Mouse (Mus musculus) skeletal muscle tissue, adult 2 months (tissue): ENCODE measurements around the gene Itpkb.

Experiments used
- DNase-seq: peaks from one replicate; pipeline ENCODE4 v3.0.0-alpha.2; 2012; ENCODE audit warnings: low read depth, low spot score

Itpkb gene

DNA sequence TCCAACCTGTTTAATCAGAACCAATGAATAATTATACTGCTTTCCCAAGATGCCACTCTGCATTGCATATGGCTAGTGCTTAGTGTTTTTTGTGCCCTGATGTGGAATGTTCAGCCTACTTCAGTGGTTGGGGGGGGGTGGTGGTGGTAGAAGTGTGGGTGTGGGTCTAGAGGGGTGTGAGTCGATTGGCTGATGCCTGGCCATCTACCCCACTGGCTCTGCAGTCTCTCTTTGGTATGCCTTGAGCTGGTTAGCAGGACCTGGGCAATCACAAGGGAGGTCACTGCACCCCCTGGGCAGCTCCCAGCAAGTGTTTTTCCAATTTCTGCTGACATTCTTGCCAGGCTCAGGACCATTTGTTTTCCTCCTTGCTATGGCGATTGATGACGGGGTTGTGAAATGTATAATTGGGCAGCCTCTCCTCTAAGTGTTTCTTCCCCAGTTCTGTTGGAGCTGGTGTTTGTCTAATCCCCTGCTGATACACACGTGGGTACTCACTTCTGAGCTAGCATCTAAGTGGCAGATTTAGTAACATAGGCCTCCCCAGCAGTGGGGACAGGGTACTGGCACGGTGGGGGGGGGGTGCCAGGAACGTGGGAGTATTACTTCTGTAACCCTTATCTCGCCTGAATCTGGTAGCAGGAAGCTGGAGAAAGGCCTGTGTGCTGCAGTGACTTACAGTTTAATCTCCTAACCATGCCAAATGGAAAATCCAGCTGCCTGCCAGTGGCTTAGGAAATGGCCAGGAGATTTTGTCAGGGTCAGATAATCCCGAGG, 13.3 kb downstream of the Itpkb start:
- DNase-seq: no peak

DNA sequence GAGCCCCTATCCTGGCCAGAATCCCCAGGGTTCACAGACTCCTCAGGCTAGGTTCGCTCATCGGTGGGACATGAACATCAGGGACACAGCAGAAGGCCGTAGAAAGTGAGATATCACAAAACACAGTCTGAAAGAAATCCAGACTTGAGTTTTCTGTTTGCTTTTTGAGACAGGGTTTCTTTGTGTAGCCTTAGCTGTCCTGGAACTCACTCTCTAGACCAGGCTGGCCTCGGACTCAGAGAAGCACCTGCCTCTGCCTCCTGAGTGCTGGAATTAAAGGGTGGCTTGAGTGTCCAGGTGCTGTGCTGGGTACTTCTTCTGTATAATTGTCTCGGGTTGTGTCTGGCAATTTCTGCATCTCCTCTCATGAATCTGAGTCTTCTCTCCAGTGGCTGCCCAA, 14.8 kb downstream of the Itpkb start:
- no peak for DNase-seq

DNA sequence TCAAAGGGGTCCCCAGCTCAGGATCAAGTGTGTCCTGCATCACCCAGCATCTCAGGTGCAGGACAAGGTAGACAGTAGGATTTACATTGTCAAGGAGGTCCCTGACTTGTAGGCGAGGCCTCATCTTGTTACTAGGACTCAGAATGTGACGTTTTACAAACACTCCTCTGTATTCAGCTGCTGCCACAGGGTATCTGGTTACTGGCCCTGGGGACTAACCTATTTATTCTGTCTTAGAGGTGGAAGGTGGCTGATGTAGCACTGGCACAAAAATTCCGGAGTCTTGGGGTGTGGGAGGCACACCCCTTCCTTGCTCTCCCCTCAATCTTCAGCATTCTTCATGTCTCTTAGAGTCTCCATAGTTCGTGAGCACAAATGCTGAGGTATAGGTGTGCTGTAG, 16.8 kb downstream of the Itpkb start:
- DNase-seq: no peak

DNA sequence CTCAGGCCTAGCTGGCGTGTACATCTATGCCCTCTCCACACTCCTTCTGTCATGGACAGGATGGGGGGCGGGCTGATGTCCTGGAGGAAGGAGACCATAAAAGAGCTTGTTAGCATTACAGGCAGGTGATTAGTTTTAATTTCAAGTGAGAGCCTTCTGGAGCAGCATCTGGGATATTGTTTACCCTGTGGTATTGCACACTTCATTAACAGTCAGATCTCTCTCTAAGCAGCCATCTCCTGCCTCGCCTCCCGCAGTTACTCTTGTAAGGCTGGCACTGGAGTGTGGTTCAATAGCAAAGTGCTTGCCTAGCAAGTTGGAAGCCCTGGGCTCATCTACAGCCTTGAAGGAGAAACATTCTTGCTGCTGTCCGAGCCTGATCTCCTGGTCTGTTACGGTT, 17.6 kb downstream of the Itpkb start:
- DNase-seq: no peak

DNA sequence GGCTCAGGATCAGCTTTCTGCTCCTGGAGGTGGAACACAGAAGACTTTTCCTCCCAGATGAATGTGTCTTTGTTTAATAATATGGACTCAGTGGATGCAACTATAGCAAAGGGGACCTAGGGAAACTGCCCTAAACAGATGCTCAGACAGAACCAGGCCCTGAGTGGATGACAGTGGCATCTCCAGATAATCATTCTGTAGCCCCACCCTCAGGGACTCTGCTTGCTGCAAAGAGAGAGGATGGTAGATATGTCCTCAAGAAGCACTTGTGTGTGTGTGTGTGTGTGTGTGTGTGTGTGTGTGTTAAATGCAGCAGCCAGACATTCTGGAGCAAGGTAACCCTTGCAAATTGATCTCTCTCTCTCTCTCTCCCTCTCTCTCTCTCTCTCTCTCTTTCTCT, 18.8 kb downstream of the Itpkb start:
- no peak for DNase-seq

- no peak for DNase-seq
These were observed 22.0 kb downstream of the Itpkb start for GRCm38 (mm10) chr1:180352258-180352657.

DNA sequence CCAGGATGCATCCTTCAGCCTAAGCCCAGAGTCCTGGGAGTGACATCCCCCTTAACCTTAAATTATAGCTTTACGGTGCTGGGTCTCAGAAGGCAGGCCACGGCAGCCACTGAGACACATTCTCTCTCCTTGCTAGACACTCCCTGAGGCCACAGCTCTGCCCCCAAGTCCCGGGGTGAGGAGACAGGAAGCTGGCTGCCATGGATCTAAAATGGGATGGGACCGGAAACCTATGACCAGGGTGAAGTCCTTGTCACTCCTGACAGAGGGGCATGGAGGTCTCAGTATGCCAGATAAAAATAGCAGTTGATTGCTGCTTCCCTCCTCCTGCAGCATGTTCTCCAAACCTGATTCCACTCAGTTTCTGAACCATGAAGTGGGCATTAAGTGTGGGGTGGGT, 23.8 kb downstream of the Itpkb start:
- no peak for DNase-seq

GRCm38 (mm10) chr1:180354976-180355730, 24.9 kb downstream of the Itpkb start:
- DNase-seq: no peak

GRCm38 (mm10) chr1:180356176-180356575, 25.9 kb downstream of the Itpkb start:
- no peak for DNase-seq

DNA sequence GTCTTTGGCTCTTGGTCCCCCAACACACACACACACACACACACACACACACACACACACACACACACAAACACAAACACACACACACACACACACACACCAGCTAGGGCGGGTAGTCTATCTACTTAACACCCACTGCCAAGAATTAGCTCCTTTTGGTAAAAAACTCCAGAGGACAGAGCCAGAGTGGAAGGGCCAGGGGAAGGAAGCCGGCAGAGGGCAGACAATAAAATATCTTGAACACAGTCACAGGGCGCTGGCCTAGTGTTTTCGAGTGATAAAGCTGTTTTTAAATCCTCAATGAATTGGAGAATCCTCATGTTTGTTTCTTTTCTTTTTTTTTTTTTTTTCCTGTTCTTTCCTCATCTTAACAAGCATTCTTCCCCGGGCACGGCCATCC, 26.6 kb downstream of the Itpkb start:
- no peak for DNase-seq

GRCm38 (mm10) chr1:180357893-180358331, 27.6 kb downstream of the Itpkb start:
- no peak for DNase-seq

DNA sequence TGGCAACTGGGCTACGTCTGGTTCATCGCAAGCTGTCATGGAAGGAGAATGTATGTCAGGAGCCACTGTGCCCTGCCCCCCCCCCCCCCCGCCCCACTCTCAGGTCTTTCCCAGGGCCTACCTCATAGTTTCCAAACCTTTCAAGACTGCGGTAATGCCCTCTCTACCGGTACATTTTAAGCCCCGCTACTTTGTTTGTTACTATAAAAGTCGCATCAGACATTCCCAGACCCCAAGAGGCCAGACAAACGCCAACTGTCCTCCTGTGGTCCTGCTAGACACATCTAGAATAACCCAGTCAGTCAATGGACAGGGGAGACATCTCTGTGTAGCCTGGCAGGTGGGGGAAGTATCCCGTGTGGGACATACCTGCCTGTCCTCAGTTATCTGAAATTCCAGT, 28.2 kb downstream of the Itpkb start:
- DNase-seq: no peak

GRCm38 (mm10) chr1:180359311-180359710, 29.0 kb downstream of the Itpkb start:
- DNase-seq: no peak

- DNase-seq: no peak
These were observed 31.9 kb downstream of the Itpkb start for GRCm38 (mm10) chr1:180362176-180362575.

DNA sequence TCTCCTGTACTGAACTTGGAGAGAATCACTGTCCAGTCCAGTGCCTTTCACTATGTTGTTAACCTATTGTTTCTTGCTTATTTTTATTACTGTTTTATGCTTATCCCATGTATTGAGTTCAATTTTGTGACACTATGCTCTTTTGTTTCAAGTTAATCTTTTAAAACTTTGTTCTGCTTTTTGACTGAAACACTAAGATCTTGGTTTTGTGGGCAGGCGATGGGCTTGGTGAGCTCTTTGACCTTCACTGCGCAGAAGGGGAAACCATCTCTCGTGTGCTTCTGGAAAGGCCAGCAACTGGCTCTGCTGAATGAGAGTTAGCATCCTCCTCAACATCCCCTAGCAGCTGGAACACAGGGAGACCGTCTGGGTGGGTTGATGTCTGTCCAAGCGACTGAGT, 32.6 kb downstream of the Itpkb start:
- no peak for DNase-seq

DNA sequence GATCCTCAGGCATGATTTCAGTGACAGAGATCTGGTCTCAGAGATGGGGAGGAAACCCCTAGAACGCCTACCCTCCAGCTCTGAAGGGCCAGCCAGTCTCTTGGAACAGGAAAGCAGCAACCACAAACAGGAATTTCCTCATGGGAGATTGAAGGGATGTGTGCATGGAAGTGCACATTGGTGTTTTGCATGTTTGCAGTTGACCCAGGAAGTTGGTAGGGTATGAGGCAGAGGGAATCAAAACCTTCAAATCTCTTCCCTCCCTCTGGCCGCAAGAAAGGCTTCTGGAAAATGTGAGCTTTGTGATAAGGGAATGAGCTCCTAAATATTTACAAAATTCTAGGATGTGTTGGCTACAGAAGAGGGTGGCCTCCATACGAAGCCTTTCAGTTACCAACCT, 33.0 kb downstream of the Itpkb start:
- no peak for DNase-seq

- no peak for DNase-seq
These were observed 33.7 kb downstream of the Itpkb start for GRCm38 (mm10) chr1:180364005-180364404.

- no peak for DNase-seq
These were observed 34.4 kb downstream of the Itpkb start for GRCm38 (mm10) chr1:180364720-180365119.

- DNase-seq: peak; percentile 91
These were observed 35.0 kb downstream of the Itpkb start for GRCm38 (mm10) chr1:180365180-180365810.

GRCm38 (mm10) chr1:180365983-180366811, 35.9 kb downstream of the Itpkb start:
- no peak for DNase-seq

DNA sequence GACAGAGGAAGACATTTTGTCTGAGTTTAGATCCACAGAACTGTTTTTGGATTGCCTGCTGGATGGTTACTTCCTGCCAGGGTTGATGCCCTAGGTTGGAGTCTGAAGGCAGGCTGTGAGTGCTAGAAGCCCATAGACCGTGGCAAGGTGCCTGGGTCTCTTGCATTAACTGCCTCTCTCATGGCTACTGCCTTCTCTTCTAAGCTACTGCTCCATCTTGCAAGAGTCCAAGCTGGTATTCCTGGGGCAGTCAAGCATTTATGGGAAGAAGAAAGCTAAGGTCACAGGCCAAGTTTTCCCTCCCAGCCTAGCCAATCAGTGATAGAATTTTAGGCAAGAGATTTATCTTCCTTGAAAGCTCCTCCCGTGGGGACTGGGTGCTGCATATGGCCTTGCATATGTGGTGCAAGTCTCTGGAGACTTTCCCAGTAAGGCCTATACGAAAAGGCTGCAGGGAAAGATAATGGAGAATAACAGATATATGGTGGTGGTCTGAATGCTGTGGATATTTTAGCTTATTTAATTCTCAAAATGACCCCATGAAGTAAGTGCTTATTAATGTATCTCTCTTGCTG, 36.8 kb downstream of the Itpkb start:
- no peak for DNase-seq
